Mouse (Mus musculus): ENCODE data around the gene Gsg1.
A peak's percentile ranks its signal among the peaks of the same experiment; 100 is the strongest.

Gsg1 gene

GRCm38 (mm10) chr6:135254153-135254552 lies at the start of gene Gsg1:
Gsg1 (minus strand) TSS chr6:135254351.
- DNase-seq (ENCODE audit: low spot score in 2 of 2), result no peak

DNA sequence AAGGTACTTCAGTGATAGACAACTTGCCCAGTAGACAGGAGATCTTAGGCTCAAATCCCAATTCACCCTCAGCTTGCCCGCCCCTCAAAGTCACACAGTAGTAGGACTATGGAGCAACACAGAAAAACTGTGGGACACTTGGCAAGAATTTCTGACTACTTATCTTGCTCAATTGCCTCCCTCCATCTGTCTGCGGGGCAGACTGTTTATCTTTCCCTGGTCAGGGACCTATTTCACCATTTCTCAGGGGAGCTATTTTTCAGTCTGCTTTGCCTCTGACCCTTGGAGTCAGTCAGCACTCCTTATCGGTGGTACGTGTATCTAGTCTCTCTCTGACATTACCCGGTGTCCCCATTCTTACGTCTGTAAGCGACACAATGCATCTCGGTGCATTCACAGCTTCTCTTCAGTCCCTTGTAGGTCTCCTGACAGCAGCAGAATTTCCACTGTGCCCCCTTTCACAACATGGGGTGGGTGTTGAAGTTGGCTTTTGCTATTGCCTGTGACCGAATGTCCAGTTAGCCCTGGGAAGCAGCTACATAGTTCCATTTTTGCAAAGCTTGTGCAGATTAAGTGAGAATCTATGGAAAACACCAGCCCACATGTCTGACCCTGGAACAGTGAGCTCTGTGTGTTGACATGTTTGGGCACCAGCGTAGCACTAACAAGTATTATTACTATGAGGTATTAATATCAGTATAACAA lies 48.4 kb upstream of the Gsg1 start:
- no peak for DNase-seq (ENCODE audit: low spot score in 2 of 2)

DNA sequence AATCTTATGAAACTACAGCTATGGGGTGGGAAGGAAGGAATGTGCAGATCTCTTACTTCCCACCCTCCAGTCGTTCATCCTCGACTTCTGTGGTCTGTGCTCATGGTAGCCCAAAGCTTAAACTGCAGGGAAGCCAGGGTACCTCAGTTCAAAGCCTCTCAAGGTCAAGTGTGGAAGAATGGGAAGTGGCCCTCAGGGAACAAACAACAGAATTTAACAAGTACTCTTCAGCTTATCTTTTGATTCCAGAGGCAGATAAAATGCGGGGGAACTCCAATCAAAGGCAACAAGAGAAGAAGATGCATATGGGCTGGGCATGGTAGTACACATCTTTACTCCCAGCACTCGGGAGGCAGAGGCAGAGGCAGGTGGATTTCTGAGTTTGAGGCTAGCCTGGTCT lies 46.3 kb upstream of the Gsg1 start:
- no peak for DNase-seq (ENCODE audit: low spot score in 2 of 2)

DNA sequence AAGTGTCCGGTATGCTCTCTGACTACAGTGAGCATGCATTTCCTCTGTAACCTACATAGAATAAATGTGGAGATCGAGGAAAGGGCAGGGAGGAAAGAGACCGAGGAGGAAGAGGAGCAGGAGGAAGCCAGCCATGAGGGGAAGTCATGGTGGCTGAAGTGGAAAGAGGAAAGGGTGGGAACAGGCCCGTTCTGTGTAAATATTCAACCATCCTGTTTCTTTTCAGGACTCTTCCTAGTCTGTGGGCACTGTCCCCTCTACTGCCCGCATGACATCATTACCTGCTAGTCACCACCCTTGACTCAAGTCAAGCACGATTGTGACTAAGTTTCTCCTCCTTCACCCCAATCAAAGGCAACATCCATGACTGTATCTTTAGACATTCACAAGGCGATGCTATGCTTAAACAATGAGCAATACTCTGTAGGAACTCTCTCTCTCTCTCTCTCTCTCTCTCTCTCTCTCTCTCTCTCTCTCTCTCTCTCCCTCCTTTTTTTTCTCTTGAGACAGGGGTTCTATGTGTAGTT lies 44.9 kb upstream of the Gsg1 start:
- no peak for DNase-seq (ENCODE audit: low spot score in 2 of 2)

DNA sequence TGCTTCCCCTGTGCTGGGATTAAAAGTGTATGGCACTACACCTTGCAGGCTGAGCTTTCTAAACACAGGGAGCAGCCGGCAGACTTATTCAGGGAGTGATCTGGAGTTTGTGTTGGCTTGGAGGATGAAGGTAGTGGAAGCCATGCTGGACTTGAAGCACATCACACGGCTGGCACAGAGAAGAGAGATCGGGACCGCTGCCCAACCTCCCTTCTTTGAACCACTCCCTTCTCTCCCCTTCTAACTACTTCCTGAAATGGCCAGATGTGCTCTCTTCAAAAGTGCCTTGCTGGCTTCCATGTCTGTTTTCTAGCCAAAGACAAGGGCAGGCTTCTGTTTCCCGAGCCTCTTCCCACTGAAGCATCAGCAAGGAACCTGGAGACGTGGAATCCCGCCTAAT lies 43.4 kb upstream of the Gsg1 start:
- peak in 1 of 2 experiments; percentile 17 for DNase-seq (ENCODE audit: low spot score in 2 of 2)

DNA sequence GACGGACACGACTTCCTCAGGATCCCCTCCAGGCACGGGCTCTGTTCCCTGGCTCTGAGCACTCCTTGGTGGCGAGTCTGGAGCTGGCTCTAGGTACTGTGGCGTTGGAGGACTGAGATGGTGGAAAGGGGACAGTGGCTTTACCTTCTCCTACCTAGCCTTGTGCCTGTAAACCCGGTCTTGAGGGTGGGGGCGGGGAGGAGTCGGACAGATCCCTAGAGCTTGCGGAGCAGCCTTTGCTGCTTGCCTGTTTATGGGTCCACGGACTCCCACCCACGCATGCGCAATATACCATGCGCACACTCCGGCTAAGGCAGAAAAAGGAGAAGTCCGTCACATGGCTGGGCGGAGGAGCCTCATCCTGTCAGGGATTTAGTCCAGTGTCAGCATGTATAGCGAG lies 42.1 kb upstream of the Gsg1 start:
- peak; percentile 43 to 72 for DNase-seq (ENCODE audit: low spot score in 2 of 2)

DNA sequence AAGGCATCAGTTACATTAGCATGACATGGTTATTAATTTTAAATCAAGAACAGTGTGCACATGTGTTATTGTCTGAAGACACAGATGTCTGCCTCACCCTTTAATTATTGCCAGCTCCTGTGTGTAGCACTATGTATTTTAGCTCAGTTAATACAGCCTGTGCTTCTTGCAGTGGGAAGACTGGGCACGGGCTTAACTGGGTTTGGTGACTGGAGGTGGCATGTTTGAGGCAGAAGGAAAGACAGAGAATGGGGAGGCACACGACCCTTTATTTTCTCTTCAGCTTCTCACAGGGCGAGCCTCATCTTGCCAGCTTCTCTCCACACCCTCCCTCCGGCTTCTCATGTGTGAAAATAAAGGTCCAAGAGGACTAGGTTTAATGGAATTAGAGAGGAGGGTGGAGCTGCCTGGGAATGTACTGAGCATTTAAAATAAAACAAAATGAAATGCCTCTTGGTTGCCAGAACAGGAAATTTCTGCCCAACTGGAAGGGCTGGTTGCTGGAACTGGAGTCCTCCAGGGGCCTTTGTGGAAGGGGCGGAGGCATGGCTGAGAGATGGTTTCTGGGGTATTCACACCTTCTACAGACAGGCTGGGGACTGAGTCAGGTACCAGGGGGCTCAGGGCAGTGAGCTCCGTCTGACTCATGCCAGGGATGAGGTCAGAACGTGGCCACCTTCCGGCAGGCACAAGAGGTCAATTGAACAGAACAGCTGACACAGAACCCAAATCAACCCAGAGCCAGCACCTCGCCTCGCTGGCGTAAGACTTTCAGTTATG lies 41.1 kb upstream of the Gsg1 start:
- peak in 1 of 2 experiments; percentile 9 for DNase-seq (ENCODE audit: low spot score in 2 of 2)

DNA sequence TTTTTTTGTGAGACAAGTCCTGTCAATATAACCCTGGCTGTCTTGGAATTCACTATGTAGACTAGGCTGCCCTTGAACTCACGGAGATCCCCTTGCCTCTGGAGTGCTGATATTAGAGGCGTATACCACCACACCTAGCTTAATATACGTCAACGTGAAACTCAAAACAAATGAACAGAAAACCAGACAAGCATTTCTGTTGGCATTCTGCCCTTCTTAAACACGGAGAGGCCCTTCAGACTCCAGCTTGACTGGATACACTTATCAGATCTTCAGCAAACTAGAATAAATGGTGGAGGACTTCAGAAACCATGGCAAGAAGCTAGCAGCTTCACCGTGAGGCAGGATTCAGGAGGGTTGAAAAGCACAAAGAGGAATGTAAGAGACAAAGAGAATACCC lies 40.0 kb upstream of the Gsg1 start:
- DNase-seq (ENCODE audit: low spot score in 2 of 2), result no peak

GRCm38 (mm10) chr6:135292391-135292790 lies 38.2 kb upstream of the Gsg1 start:
- DNase-seq (ENCODE audit: low spot score in 2 of 2), result no peak

- DNase-seq (ENCODE audit: low spot score in 2 of 2), result no peak
Observed at GRCm38 (mm10) chr6:135279856-135280255, 25.7 kb upstream of the Gsg1 start.

- no peak for DNase-seq (ENCODE audit: low spot score in 2 of 2)
Observed at GRCm38 (mm10) chr6:135279286-135279685, 25.1 kb upstream of the Gsg1 start.

GRCm38 (mm10) chr6:135278302-135278701 lies 24.2 kb upstream of the Gsg1 start:
- DNase-seq (ENCODE audit: low spot score in 2 of 2), result no peak

- DNase-seq (ENCODE audit: low spot score in 2 of 2), result no peak
Observed at GRCm38 (mm10) chr6:135276474-135277295, 22.5 kb upstream of the Gsg1 start.

- DNase-seq (ENCODE audit: low spot score in 2 of 2), result no peak
Observed at GRCm38 (mm10) chr6:135275231-135275630, 21.1 kb upstream of the Gsg1 start.

DNA sequence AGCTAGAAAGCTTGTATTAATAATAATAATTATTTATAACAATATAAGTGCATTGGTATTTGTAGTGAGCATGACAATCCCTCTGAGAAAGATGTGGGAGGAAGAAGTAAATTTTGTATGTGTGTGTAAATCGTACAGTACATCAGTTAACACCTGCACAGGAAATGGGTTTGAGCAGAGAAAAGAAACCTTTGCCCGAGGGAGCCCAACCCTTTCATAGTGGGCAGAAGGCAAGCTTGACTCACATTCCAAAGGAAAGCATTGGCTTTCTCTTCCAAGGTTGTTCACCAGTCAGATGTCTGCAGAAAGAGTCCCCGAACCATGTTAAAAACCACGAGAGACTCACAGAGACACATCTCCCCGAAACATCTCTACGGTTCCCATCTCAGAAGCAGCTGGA lies 18.9 kb upstream of the Gsg1 start:
- DNase-seq (ENCODE audit: low spot score in 2 of 2), result no peak

DNA sequence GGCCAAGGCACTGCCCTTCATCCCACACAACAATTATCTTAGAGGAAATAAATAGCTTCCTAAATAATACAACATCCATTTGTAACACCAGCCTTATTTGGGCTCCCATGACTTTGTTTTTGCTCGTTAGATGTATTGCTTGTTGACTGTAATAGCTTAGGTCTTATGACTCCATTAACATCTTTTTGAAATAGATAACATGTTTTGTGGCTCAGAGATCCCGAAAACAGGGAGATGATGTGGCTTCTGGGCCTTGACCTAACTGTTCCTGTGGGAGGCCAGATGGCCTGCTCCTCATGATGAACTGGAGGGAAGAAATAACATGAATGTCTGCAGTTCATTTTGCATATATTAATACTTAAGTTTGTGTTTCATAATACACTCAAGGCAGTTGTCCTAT lies 17.6 kb upstream of the Gsg1 start:
- DNase-seq (ENCODE audit: low spot score in 2 of 2), result no peak

GRCm38 (mm10) chr6:135269626-135270025 lies 15.5 kb upstream of the Gsg1 start:
- DNase-seq (ENCODE audit: low spot score in 2 of 2), result no peak

GRCm38 (mm10) chr6:135268392-135268791 lies 14.2 kb upstream of the Gsg1 start:
- DNase-seq (ENCODE audit: low spot score in 2 of 2), result no peak

DNA sequence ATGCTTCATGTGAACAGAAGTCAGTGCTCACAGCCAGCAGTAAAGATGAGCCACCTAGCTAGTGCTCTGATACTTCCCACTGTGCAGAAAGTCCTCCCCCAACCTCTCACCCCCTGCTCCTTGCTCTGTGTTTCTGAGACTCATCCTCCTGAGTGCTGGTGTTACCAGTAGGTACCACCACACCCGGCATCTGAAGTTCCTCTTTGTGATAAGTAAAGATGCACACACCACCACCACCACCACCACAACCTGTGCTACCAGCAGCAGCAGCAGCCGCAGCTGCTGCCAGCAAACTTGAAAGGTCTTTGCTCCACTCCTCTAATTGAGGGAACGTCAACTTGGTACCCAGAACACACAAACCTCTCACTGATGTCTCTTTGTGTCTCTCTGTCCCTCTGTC lies 13.1 kb upstream of the Gsg1 start:
- no peak for DNase-seq (ENCODE audit: low spot score in 2 of 2)

GRCm38 (mm10) chr6:135266056-135266455 lies 11.9 kb upstream of the Gsg1 start:
- DNase-seq (ENCODE audit: low spot score in 2 of 2), result no peak

DNA sequence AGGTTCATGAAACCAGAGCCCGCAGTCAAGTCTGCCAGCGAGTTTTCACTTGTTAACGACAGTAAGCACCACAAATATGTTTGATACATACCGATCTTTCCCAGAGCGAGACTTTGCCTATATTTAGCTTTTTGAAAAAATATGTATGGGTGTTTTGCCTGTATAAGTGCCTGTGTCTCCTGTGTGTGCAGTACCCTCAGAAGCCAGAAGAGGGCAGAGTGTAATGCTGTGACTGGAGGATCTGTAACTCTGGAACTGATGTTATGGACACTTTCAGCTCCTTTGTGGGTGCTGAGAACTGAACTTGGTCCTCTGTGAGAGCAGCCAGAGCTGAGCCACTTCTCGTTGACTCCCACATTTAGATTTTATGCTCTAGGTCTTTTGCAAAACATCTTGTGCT lies 10.0 kb upstream of the Gsg1 start:
- no peak for DNase-seq (ENCODE audit: low spot score in 2 of 2)

GRCm38 (mm10) chr6:135262565-135262964 lies 8.4 kb upstream of the Gsg1 start:
- DNase-seq (ENCODE audit: low spot score in 2 of 2), result no peak

Data from heart, adult 9 months (tissue).